Mouse (Mus musculus): ENCODE measurements around the gene Fancg.
A peak's percentile ranks its signal among the peaks of the same experiment; 100 is the strongest.

Gene Fancg

GRCm38 (mm10) chr4:43010161-43011038 is at the start of gene Fancg:
TSS of gene Fancg (minus strand) at chr4:43010506.
- peak; percentile 65 for DNase-seq (ENCODE audit: low spot score)

DNA sequence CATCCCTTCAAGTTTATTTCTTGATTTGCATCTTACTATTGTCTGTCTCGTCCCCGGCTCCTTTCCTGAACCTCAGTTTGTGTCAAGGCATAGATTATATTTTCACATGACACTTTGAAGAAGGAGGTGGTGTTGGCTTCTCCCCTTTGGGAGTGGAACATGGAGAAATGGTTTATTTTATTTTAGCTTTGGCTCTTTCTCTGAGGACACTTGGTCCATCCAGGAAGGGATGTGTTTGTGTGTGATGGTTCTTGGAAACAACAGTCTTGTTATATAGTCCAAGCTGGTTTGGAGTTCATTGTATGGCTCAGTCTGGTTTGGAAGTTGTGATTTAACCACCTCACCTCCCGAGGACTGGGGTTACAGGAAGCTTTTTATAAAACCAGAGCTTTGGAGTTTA is 49.4 kb upstream of the Fancg start:
- DNase-seq (ENCODE audit: low spot score), result no peak

GRCm38 (mm10) chr4:43058753-43059654 is 48.7 kb upstream of the Fancg start, which contains the start of gene Unc13b:
TSS of gene Unc13b (plus strand) at chr4:43058953.
- DNase-seq (ENCODE audit: low spot score), result peak; percentile 54

DNA sequence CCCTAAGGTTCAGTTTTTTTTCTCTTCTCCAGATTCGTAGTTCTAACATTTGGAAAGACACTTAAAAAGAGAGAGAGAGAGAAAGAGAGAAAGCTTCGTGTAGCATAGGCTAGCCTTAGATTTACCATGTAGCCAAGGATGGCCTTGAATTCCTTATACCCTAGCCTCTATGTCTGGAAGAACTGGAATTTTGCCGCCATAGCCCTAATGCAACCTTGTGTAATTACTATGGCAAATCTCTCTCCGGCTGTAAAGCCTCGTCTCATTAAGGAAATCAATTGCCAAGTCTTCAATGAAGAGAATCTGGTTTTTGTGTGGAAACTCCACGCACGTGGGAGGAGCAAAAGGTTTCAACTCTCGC is 48.1 kb upstream of the Fancg start:
- no peak for DNase-seq (ENCODE audit: low spot score)

GRCm38 (mm10) chr4:43057654-43058053 is 47.3 kb upstream of the Fancg start:
- no peak for DNase-seq (ENCODE audit: low spot score)

DNA sequence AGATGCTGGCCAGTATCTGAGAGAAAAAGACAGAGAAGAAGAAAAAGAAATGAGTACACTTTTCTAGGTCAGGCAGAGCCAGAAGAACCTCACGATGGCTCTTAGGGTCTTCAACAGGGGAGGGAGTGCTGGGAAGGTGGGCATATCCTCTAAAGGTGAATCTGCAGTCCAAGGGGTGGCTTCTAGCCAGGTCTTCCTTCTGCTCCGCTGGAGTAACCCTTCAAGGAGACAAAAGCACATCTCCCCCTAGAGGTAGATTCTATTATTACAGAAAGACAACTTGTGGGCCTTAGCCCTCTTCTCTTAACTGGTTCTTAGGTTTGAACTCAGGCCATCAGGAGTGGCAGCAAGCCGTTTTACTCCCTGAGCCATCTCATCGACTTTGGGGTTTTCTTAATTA is 42.3 kb upstream of the Fancg start:
- no peak for DNase-seq (ENCODE audit: low spot score)

- no peak for DNase-seq (ENCODE audit: low spot score)
Observed at GRCm38 (mm10) chr4:43047231-43047630, 36.9 kb upstream of the Fancg start.

DNA sequence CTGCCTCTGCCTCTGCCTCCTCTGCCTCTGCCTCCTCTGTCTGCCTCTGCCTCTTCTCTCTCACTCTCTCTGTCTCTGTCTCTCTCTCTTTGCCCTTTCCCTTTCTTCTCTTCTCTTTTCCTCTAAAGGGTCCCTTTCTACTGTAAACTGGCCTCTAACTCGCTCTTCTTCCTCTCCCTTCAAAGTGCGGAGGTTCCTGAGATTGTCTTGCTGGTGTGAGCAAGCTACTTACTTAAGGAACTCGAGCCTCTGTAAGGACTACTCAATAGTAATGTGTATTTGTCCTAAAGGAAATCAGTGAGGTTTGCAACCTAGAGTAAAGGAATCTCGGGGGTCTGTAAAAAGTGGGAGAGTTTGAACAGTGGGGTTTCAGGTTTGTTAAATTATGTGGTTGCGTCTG is 36.3 kb upstream of the Fancg start:
- DNase-seq (ENCODE audit: low spot score), result no peak

DNA sequence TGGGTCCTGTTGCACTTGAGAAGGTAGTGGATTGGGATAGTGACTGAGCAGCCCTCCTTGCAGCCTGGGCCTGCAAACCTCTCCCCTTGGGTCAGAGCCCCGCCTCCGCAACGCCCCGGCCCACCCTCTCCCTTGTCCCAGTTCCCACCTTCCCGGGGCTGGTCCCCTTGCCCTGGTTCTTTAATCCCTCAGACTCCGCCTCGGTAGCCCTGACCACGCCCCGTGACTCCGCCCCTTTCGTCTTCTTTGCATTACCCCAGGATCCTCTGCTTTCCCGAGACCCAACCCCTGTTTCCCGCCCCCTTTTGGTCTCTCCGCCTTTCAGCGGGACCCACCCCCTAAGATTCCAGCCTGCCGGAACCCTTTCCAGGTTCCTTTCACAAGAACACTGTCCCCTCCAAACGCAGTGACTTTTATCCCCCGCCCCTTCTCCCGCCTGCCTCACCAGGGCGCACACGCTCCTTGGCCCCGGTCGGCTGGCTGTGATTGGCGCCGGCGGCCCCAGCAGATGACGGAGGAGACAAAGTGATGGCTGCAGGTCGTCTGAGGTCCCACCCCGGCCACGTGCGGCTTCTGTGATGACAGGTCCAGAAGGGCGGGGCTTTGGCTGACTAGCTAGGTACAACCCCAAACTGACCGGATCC is 35.5 kb upstream of the Fancg start, which contains the start of gene Fam214b:
Fam214b (minus strand) TSS at position 562 of the 644 bp plus-strand sequence.
- peak; percentile 81 for DNase-seq (ENCODE audit: low spot score)

GRCm38 (mm10) chr4:43045285-43045658 is 35.0 kb upstream of the Fancg start:
- DNase-seq (ENCODE audit: low spot score), result no peak

DNA sequence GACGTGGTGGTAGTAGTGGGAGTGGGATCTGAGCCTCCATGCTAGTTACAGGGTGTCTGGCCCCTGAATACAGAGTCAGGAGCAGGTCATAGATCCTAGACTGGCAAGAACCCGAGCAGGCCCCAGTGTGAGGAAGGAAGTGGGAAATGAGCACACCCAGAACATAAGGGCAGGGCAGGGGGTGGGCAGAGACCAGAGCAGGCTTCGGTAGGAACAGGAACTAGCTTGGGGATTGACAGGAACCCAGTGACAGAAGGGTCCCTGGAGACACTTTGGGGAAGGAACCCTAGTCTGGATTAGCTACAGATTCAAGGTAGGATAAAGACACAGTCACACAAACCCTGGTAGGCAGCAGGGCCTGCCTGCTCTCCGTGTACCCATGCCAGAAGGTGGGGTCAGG is 34.4 kb upstream of the Fancg start:
- no peak for DNase-seq (ENCODE audit: low spot score)

GRCm38 (mm10) chr4:43043644-43044357 is 33.5 kb upstream of the Fancg start:
- DNase-seq (ENCODE audit: low spot score), result peak; percentile 56

GRCm38 (mm10) chr4:43040881-43041547 is 30.7 kb upstream of the Fancg start:
- no peak for DNase-seq (ENCODE audit: low spot score)

GRCm38 (mm10) chr4:43040114-43040572 is 29.8 kb upstream of the Fancg start:
- peak; percentile 89 for DNase-seq (ENCODE audit: low spot score)

DNA sequence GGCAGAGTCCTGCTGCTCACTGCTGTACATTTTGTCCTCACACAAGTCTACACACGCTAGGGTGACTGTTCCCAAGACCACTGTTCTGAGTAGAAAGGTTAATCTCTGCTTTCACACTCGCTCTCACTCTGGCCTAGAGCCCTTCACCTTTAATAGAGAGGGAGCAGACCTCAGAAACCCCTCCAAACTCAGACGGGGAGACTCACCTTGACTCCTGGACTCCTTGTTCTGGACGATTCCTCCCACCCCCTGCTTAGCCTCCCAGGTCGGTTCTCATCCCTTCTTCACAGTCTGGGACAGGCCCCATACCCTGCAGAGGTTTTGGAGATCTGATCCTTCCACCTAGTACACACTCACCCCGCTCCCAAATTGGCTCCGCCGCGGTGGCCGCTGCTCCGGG is 29.3 kb upstream of the Fancg start:
- no peak for DNase-seq (ENCODE audit: low spot score)

GRCm38 (mm10) chr4:43038567-43039495 is 28.5 kb upstream of the Fancg start:
- peak; percentile 54 for DNase-seq (ENCODE audit: low spot score)

DNA sequence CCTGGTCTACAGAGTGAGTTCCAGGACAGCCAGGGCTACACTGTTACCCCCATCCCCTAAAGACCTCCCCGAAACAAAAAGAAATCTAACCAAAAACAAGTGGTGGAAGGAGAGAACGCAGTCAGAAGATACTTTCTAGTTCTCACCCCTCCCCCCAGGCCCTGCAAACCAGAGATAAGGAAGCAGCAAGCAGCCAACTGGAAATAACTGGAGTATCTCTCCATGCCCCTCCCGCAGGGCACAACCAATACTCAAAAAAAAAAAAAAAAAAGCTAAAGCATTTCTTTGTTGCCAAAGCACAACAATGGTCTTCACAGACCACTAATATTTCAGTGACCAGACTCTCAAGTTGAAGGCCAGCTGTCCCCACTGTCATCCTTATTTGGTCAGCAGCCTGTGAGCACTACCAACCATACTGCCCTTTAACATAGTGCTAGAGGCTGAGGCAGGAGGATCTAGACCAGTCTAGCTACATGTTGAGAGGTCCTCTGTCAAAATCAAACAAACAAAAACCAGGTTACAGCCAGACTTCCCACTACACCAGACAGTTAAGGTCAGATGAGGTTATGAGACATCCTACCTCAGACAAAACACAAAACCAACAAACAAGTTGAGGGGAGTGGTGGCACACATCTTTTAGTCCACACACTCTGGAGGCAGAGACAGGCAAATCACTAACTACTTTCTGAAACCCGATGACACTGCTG is 27.7 kb upstream of the Fancg start:
- DNase-seq (ENCODE audit: low spot score), result peak; percentile 69

- DNase-seq (ENCODE audit: low spot score), result no peak
Observed at GRCm38 (mm10) chr4:43036356-43036755, 26.1 kb upstream of the Fancg start.

- no peak for DNase-seq (ENCODE audit: low spot score)
Observed at GRCm38 (mm10) chr4:43035851-43036250, 25.5 kb upstream of the Fancg start.
